ENCODE assay signal across 17 mouse cellular contexts in the genomic region with DNA sequence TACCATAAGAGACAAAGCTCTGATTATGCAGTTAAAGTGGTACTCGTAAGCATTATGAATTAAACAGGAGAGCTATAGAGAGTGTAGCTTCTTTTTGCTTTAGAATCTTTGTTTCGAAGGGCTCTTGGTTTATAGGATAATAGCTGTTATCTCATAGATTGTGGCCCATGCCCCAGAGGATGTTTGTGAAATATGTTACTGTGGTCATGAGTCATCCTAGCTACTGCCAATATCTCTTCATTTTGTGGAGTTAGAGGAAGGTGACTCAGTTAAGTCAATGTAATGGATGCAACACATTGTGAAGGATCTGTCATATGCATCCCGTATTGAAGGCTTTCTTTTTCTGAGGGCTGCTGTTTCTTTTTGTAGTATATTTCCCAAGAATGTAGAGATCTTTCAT.
"Had no signal": no experiment of that assay in that cellular context is flagged by ENCODE, and none has a peak within 500 bp of the region (broad histone marks: within the 10 kb centered on the region; RNA-seq: fewer than 3 reads in every experiment).

No protein-coding gene starts in this region.

- ATAC-seq: midbrain, embryonic 13.5 days; midbrain, embryonic 16.5 days had no signal

- H3K27ac ChIP-seq: kidney, embryonic 15.5 days; limb, embryonic 12.5 days; limb, embryonic 15.5 days; liver, embryonic 15.5 days; lung, embryonic 15.5 days; midbrain, embryonic 10.5 days; midbrain, embryonic 13.5 days had no signal

- DNase-seq: kidney, postnatal 10 days; kidney, postnatal 36 days; left cerebral cortex, postnatal 4 days; lung, adult 18-20 months; lung, postnatal 10 days; lung, postnatal 36 days; thymus, postnatal 25 days had no signal

- H3K4me1 ChIP-seq: kidney, embryonic 15.5 days; limb, embryonic 12.5 days; limb, embryonic 15.5 days; liver, embryonic 15.5 days; lung, embryonic 15.5 days; megakaryocyte, embryonic 14.5 days; midbrain, embryonic 10.5 days; midbrain, embryonic 13.5 days had no signal

- H3K4me3 ChIP-seq: kidney, embryonic 15.5 days; limb, embryonic 12.5 days; limb, embryonic 15.5 days; liver, embryonic 15.5 days; lung, embryonic 15.5 days; megakaryocyte, embryonic 14.5 days; midbrain, embryonic 10.5 days; midbrain, embryonic 13.5 days had no signal

- H3K4me2 ChIP-seq: kidney, embryonic 15.5 days; limb, embryonic 12.5 days; limb, embryonic 15.5 days; liver, embryonic 11.5 days; liver, embryonic 15.5 days; lung, embryonic 15.5 days; midbrain, embryonic 13.5 days had no signal

- H3K27me3 ChIP-seq: kidney, embryonic 15.5 days; limb, embryonic 12.5 days; limb, embryonic 15.5 days; liver, embryonic 15.5 days; lung, embryonic 15.5 days; megakaryocyte, embryonic 14.5 days; midbrain, embryonic 13.5 days had no signal

- H3K9me3 ChIP-seq: kidney, embryonic 15.5 days; limb, embryonic 12.5 days; limb, embryonic 15.5 days; liver, embryonic 15.5 days; lung, embryonic 15.5 days; megakaryocyte, embryonic 14.5 days; midbrain, embryonic 10.5 days; midbrain, embryonic 13.5 days had no signal

- H3K9ac ChIP-seq: kidney, embryonic 15.5 days; limb, embryonic 12.5 days; limb, embryonic 15.5 days; liver, embryonic 15.5 days; lung, embryonic 15.5 days; midbrain, embryonic 13.5 days had no signal

- H3K36me3 ChIP-seq: kidney, embryonic 15.5 days; limb, embryonic 12.5 days; limb, embryonic 15.5 days; liver, embryonic 15.5 days; lung, embryonic 15.5 days; midbrain, embryonic 10.5 days; midbrain, embryonic 13.5 days had no signal
